Mouse (Mus musculus): ENCODE measurements around the gene Dapk2.

The Dapk2 gene

DNA sequence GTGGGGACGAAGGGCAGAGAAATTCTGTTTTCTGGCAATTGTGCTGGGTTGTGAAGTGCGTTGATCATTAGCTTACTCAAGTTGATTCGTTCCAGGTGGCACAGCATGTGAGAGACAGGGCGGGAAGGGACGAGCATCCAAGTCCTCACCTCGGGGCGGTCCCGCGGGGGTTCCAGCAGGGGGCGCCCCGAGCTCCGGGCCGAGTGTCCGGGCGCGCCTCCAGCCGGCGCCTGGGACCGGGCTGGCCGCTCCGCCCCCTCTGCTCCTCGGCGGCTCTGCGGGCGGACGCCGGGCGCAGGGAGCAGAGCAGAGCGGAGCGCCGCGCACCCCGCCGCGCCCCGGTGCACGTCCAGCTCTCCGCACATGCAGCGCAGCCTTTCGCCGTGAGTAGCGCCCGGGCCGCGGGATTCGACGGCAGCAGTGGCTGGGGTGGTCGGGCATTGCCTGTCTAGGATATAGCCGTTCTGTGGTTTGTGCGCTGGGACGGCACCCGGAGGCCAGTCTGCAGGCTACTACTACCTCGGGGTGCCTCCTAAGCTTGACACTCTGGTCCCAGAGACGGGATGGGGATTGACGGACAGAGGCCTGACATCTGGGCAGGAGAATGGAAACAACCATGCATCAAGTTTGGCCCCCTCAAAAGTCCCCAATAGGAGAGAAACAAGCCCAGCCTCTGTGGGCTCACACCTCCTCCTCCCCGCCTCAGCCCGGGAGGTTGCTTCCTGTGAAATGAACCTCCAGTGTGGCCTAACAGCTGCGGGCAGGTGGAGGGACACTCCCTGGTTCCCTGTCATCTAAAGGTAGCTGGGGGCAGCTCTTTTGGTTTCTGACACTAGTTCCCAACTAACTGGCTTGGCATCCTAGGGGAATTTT is at the start of gene Dapk2:
Gene Dapk2 (plus strand): TSS at position 266 of the 873 bp plus-strand sequence.
- peak; percentile 71 for DNase-seq

DNA sequence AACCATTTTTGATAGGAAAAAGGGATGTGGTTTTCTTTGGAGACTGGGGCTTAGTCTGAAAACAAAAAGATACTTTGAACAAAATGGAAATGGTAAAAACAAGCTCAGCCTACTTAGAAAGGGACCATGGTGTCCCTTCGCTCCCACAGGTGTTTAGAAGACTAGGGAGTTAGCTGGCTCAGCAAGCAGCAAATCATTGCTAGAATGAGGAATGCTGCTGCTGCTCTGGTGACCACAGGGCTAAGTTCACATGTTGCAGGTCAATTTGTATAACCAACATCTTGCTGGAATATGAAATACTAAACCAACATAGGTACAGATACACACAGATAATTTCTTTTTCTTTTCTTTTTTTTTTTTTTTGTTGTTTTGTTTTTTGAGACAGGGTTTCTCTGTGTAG is 48.4 kb upstream of the Dapk2 start:
- no peak for DNase-seq

DNA sequence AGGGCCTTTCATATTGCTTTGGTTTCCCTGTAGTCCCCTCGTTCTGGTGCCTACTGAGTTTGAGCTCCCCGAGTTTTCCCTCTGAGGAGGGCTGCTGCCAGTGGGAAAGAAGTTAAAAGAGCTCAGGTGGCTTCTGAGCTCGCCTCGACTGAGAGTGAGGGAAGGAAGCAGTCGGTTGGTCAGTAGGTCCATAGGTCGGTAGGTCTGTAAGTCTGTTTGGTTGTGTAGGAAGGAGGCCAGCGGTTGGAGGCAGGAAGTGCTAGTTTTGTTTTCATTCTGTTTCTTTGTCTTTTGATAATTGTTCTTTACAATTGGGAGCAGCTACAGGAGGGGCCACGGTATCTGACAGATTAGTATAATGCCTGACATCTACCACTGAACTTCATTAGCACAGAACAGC is 47.9 kb upstream of the Dapk2 start:
- DNase-seq: no peak

DNA sequence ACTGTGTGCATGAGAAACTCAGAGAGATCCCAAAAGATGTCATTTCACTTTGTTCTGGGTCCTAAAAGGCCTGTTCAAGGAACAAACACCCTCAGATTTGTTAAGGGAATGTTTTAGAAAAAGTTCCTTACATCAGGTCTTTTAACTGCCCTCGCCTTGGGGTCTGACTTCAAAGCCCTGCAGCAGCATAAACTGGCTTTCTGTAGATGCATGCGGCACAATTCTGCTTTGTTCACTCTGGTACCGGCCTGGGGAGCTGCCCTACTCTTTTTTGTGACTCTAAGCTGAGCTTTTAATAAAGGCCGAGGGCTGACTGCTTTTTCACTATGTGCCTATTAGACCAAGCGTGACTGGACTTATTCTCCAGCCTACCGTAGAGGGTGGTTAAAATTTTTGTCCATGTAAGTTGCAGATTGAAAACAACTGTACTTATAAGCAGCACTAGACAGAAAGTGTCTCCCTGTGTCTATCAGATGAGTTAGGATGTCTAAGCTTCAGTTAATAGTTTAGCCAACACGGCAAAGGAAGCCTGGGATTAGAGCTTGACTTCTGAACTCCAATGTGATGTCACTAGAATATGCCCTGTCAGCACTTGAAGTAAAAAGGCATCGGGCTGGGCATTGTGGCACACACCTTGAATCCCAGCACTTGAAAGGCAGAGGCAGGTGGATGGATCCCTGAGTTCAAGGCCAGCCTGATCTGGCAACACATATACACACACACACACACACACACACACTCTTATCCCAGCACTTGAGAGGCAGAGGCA is 47.2 kb upstream of the Dapk2 start:
- no peak for DNase-seq

DNA sequence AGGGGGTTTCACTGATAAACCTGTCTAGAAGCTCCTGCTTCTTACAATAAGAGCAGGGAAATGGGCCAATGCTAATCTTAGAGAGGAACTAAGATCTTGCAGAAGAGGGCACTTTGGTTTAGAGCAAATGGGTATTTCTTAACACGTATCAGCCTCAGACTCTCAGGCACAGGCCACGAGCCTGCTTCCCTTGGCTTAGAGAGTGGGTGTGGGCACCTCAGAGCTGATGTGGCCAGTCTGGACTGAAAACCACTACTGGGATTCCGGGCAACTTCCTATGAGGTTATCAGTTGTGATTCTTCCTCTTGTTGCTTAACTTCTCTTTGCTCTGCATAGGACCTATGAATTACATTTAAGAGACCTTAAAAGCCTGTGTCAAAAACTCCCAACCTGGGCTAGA is 43.7 kb upstream of the Dapk2 start:
- DNase-seq: no peak

DNA sequence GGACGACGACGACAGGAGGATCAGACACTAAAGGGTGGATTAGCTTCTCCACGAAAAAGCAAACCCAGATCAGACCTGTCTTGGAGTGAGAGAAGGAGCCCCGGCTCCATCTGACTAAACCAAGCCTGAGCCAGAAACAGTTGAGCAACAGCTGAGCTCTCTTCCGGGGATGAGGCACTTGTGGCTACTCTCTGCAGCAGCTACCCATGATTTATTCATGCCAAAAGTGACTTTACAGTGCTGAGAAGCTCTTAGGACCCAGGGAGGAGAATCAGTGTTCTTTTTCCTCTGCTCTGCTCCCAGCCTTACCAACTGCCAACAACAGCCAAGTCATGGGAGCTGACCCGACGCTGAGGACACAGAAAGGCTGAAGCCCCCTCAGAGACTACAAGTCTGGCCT is 41.1 kb upstream of the Dapk2 start:
- DNase-seq: no peak

DNA sequence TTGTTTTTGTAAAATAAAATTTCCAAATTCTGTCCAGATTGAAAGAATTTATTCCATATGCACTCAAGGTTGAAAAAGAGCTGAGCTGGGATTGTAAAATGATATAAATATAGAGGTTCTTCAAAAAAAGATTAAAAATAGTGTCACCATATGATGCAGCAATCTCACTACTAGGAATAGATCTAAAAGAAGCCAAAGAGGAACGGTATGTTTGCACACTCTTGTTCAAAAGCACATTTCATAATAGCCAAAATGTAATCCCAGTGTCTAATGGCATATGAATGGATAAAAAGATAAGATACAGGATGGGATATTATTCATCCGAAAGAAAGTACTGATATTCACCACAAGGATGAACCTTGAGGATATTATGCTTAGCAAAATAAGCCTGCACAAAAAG is 38.5 kb upstream of the Dapk2 start:
- DNase-seq: no peak

DNA sequence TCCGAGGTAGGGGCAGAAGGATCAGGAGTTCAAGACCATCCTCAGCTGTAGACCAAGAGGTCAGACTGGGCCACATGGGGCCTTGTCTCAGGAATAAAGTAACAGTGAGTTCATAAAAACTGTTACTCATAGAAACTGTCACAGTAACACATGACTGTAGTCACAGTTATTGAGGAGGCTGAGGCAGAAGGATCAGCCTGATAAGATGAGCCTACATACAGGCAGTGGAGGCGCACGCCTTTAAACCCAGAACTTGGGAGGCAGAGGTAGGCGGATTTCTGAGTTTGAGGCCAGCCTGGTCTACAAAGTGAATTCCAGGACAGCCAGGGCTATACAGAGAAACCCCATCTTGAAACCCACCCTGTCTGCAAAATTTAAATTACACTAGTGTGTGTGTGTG is 37.9 kb upstream of the Dapk2 start:
- DNase-seq: no peak

DNA sequence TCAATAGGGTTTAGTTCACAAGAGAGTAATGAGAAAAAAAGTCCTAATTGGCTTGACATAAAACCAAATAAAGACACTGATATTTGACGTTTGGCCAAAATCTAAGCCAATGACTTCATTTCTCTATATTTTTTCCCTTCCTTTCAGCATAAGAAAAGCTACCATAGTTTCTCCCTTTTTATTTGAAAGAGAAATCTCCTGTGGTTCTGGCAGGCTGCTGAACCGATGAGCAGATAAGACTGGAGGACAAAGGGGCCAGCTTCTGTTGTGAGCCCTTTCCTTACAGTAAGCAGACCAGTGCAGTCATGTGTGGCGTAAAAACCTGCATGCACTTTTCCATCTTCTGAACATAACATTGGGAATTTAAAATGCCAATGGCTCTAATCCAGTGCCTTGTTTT is 37.1 kb upstream of the Dapk2 start:
- no peak for DNase-seq

DNA sequence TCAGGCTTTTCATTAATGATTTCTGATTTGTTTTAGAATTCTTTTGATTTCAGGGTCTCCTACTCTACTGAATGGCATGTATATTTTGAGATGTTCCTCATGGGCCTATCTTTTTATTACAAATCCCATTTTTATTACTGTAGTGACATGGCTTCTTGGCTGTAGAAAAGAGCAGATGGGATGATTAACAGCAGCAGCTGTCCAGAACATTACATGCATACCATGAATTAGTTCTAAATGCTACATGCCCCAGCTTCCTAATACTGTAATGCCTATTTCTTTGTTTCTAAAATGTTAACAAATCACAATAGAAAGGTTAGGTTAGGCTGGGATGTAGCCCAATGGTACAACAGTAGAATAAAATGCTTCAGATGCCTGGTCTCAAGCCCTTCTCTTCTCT is 36.6 kb upstream of the Dapk2 start:
- DNase-seq: no peak

DNA sequence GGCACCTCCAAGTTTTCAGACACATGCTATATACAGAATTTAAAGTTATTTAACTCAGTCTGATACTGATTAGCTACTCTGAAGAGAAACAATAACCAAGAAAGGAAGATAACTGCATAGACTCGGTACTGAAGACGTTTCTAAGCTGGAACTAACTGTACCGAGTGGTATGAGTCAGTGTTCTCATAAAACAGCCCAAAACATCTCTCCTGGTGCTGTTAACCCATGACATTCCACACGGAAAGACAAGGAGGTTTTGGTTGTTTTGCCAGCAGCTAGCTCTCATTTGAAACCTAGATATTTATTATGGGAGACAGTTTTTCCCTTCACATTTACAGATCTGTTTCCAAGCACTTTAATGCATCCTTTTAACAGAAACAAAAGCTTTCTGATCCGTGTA is 34.4 kb upstream of the Dapk2 start:
- no peak for DNase-seq

DNA sequence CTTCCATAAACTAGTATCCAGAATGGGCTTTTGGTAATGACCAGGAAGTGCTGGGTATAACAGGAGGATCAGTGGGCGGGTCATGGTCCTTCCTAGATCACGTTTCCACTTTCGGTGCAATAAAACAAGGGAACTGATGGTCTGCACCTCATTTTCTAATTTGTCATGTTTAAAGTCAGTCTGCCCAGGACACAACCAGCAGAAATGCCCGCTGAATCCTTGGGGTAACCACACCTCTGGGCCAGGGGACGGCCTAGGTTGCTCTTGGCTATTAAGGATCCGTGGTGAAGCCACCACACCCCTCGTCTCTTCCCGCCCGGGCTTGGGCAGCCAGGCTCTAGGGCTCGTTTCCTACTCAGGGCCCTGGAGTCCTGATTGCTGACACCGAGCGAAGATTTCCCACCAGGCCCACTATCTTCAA is 33.9 kb upstream of the Dapk2 start:
- DNase-seq: peak; percentile 22

DNA sequence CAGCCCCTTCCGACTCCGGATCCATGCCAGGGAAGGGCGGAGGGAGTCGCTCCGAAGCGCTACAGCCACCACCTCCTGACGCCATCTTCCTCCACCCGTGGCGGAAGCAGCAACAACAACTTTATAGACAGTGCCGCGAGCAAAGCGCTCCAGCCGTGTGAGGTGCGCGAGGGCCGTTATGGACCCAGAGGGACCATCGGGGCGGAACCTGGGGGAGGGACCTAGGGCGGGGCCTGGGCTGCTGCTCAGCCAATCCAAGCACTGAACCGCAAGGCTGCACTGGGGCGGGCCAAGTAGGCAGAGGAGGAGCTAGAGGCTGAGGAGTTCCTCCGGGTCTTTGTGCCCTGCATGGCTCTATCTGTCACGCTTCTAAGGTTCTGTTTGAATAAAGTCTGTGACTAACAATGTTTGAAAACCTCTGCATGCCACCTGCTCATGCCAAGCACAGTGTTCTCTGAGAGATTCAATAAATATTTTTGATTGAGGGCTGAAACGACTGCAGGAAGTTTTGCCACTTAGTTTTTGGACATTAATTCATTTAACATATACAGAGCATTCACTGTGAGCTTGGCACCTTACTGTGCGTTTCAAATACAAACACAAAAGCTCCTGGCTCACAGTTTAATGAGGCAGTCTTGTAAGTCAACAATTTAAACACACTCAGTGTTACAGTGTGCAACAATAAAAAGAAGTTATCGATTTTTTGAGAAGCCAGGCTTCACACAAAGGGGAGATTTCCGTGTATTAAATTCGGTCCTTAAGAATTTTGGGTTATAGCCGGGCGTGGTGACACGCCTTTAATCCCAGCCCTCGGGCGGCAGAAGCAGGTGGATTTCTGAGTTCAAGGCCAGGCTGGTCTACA is 33.1 kb upstream of the Dapk2 start:
- DNase-seq: peak; percentile 90

DNA sequence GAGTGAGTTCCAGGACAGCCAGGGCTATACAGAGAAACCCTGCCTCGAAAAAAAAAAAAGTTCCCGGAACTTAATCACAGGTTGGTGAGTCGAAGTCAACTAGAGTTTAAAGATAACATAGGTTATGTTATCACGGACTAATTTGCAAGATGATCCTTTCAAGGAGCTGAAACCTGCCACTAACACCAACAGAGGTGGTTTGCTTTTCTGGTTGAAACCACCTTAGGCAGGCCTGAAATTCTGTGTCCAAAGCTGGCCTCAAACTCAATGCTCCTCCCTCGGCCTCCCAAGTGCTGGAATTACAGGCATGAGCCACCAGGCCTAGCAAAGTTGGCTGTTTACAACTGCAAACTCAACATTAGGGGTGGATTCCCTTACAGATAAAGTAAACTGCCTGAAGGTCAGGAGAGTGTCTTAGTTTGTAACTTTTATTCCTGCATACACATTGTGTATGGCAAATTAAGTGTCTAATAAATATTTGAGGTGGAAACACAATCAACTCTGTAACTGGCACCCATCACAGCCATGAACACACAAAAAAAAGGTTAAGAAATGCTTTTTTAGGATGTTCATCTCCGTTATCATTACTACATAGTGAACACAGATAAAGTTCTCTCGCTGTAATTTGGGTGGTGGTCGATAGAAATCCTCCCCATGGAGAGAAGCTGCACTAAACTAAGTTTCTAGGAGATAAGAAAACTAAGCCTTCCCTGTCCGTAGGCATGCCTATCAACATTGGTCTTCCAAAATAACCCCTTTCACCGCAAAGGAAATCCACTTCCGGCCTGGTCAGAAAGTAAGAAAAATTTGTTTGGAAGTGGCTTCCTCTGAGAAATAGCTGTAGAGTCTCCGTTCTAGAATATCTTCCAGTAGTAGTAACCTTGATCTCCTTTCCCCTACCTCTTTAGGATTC is 32.2 kb upstream of the Dapk2 start:
- DNase-seq: no peak

DNA sequence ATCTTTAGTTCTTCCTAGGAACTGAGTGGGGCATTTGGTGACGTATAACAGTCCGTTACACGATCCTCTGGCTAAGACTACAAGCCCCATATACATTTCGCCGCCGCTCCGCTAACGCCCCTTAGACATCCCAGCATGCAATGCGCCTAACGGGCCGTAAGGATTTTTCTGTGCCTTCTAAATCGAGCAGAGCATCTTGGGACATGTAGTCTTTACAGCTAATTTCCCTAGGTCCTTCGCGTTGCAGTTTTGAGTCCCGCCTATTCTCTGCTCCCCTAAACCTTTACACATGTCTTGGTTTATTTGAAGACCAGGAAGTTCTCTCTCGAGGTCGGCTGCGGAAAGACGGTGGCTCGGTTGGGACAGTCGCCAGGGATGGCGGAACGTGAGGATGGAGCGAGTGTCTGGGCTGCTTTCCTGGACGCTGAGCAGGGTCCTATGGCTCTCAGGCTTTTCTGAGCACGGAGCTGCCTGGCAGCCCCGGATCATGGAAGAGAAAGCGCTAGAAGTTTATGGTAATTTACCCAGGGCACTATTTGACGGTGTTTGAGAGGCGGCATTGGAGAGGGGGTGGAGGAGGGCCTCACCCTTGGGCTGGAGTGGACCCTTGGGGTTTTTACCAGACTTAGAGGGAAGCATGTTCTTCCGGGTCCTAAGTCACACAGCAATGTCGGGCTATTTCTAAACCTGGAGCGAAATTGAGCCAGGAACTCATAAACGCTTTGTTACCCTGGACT is 31.4 kb upstream of the Dapk2 start, which contains the start of the genes Snx1 and Ciao2a:
Gene Snx1 (minus strand): TSS at position 132 of the 737 bp plus-strand sequence.
Gene Ciao2a (plus strand): TSS at position 156 of the 737 bp plus-strand sequence.
- DNase-seq: peak; percentile 84

DNA sequence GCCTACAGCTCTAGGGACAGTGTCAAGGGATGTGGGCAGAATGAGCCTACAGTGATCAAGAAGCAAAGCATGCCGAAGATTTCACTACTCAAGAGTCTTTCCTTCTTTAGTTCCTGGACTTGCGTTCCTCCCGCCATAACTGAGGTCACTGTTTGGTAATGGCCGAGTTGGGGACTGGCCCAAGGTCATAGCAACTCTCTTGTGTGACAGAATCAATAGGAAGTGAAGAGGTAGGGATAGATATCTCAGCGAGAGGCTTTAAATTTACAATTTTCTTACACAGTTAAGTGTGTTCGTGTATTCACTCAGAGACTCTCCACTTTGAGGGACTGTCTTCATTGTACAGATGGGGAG is 30.9 kb upstream of the Dapk2 start:
- no peak for DNase-seq

DNA sequence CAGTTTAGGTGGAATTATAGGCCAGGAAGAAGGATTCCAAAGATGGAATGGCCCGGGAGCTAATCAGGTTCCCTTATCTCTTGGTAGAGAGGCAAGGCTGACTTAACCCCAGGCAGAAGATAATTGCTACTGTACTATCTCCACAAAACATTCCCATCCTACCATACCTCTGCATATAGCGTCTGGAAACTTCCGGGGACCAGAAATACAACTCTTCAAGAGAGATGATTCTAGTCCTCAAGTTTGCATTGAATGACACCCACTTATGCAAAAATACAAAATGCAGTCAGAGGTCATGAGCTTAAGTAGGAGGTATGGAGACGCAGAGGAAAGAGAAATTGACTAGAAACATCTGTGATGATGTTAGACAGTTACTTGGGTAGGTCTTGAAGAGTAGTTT is 30.1 kb upstream of the Dapk2 start:
- no peak for DNase-seq

DNA sequence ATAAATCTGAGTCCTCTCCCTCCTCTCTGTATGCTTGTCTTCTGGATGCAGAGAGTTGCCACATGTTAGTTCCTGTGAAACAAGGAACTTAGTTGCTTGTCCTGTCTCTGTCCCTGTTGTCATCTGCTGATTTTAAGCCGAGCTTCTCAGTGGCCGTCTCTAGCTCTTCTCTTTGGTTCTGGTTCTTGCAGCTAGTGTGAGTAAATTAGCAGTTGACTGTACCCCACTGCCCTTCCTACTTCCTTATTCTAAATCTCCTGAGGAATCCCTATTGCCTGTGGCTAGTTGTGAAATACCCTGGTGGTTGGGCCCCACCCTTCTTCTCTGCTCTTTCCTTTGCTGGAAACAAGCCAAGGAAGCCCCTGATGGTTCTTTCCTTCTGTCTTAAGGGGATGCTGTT is 26.6 kb upstream of the Dapk2 start:
- no peak for DNase-seq

DNA sequence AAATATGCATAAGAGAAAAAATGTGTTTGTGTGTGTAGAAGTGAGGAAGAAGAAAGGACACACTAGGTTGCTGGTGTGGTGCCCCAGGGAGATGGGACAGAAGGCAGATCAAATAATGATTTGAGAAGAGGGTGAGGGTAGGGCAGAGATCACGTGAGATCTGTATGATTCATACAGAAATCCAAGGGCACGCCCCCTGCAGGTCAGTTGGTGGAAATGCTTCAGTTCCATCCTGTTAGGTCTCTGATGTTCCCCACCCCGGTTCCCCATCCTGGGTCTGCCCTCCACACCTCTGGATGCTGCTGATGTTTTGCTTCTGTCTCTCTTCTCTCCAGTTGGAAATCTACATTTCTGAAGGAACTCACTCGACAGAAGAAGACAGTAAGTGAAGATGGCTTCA is 22.1 kb upstream of the Dapk2 start:
- no peak for DNase-seq

DNA sequence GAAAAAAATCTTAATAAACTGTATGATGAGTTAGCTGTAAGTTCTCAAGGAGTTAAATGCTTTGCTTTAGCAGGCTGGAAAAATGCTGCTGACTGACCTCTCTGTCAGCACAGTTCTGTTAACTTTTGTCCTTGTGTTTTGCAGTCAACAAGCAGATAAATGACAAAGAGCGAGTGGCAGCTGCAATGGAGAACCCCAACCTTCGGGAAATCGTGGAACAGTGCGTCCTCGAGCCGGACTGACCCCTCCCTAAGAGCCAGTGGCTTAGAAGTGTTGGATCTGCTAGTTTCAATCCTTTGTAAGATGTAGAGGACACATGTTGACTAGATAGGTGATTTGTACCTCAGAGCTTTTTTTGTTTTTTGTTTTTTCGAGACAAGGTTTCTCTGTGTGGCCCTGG is 19.8 kb upstream of the Dapk2 start:
- DNase-seq: no peak

DNA sequence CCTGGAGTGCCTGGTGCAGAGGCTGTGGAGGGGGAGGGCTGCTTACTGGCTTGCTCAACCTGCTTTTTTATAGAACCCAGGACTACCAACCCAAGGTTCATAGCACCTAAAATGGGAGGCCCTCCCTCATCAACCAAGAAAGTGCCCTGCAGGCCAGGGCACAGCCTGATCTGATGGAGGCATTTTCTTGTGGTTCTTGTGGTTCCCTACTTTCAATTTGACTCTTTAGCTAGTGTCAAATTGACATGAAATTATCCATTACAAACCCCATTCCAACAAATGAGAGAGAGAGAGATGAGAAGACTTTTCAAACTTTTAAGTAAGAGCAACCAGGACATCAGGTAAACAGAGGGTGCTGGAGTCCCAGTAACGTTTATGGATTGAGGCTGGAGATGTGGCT is 15.8 kb upstream of the Dapk2 start:
- DNase-seq: no peak

All from right cerebral cortex, postnatal 4 days (tissue).